Comparison of ENCODE assay signal across 21 mouse cellular contexts in genomic region chr3:67960133-67960532, GRCm38 (mm10).
DNase-seq lines count a peak whose midpoint lies in the region; ATAC-seq and TF ChIP-seq lines count a peak whose summit lies in the region.
"Had no signal": no experiment of that assay in that cellular context is flagged by ENCODE, and none has a peak within 500 bp of the region (broad histone marks: within the 10 kb centered on the region; RNA-seq: fewer than 3 reads in every experiment).

No protein-coding gene starts in this region.

- ATAC-seq in forebrain, embryonic 14.5 days: peak; percentile 57; the same call in 1 of the 2 replicates
- ATAC-seq in hindbrain, embryonic 14.5 days (ENCODE audit: low FRiP score): peak; percentile 37
- ATAC-seq in midbrain, embryonic 14.5 days (ENCODE audit: low FRiP score, low TSS enrichment): peak; percentile 83

- no peak for TF ChIP-seq CTCF in brain, embryonic 14.5 days (IDR thresholded peaks at IDR 0.05; ENCODE audit: borderline replicate concordance, extremely low read depth, insufficient read depth, insufficient read length)
- no peak for TF ChIP-seq CTCF in gastrocnemius, adult 2 months (IDR thresholded peaks at IDR 0.05)

- no peaks in the 10 kb centered on the region for H3K36me3 ChIP-seq in forebrain, embryonic 14.5 days (ENCODE audit: control insufficient read depth, insufficient read depth, low read length)
- H3K36me3 ChIP-seq in hindbrain, embryonic 14.5 days (replicated peaks; ENCODE audit: control insufficient read depth, insufficient read depth): no peaks in the 10 kb centered on the region
- no peaks in the 10 kb centered on the region for H3K36me3 ChIP-seq in midbrain, embryonic 14.5 days (ENCODE audit: control insufficient read depth, insufficient read depth, low read length)
- H3K36me3 ChIP-seq: heart, embryonic 13.5 days; limb, embryonic 13.5 days had no signal

- H3K4me3 ChIP-seq in forebrain, embryonic 14.5 days (ENCODE audit: low read depth, low read length): no peak overlapping the region
- no peak overlapping the region for H3K4me3 ChIP-seq in hindbrain, embryonic 14.5 days (replicated peaks; ENCODE audit: low read length)
- H3K4me3 ChIP-seq in midbrain, embryonic 14.5 days (replicated peaks; ENCODE audit: low read depth, low read length): no peak overlapping the region
- no peak overlapping the region for H3K4me3 ChIP-seq in gastrocnemius, adult 2 months
- H3K4me3 ChIP-seq: erythroblast, embryonic 14.5 days; heart, embryonic 13.5 days; limb, embryonic 13.5 days had no signal

- intact Hi-C loops in gastrocnemius, adult 2 months (cut with DNase I): no loop called here

- no peak overlapping the region for H3K4me2 ChIP-seq in forebrain, embryonic 14.5 days (ENCODE audit: low read length)
- no peak overlapping the region for H3K4me2 ChIP-seq in hindbrain, embryonic 14.5 days (replicated peaks)
- H3K4me2 ChIP-seq in midbrain, embryonic 14.5 days (ENCODE audit: low read length): peak overlapping the region; percentile 26
- H3K4me2 ChIP-seq: heart, embryonic 13.5 days; limb, embryonic 13.5 days had no signal

- DNase-seq in brain, embryonic 14.5 days (ENCODE audit: low read depth): peak; percentile 87
- peak; percentile 45 for DNase-seq in forebrain, embryonic 14.5 days (ENCODE audit: low spot score)
- no peak for DNase-seq in hindbrain, embryonic 14.5 days (ENCODE audit: low spot score)
- DNase-seq in midbrain, embryonic 14.5 days: peak; percentile 79
- no peak for DNase-seq in gastrocnemius, adult 2 months
- DNase-seq in lung, postnatal 10 days: no peak
- no peak for DNase-seq in layer of hippocampus, postnatal 25 days (ENCODE audit: extremely low spot score in 1 of 2, low spot score in 1 of 2)
- DNase-seq in T-cell, adult 2 months (ENCODE audit: low spot score): no peak
- DNase-seq: adrenal gland, postnatal 25 days; B cell, adult 2 months; cerebellum, adult 9-10 months; heart, adult 11 months; heart, postnatal 36 days; kidney, adult 11 months; thymus, postnatal 14 days had no signal

- TF ChIP-seq POLR2A in brain, embryonic 14.5 days (IDR thresholded peaks at IDR 0.05; ENCODE audit: borderline replicate concordance, extremely low read depth, insufficient read depth, insufficient read length, poor library complexity, severe bottlenecking): no peak

- no peak overlapping the region for H3K27ac ChIP-seq in forebrain, embryonic 14.5 days (ENCODE audit: low read depth, low read length)
- peak overlapping the region; percentile 35 for H3K27ac ChIP-seq in hindbrain, embryonic 14.5 days
- peak overlapping the region; percentile 56 for H3K27ac ChIP-seq in midbrain, embryonic 14.5 days (replicated peaks; ENCODE audit: low read depth, low read length)
- no peak overlapping the region for H3K27ac ChIP-seq in gastrocnemius, adult 2 months
- H3K27ac ChIP-seq: heart, embryonic 13.5 days; kidney, postnatal 0 days; limb, embryonic 13.5 days; liver, embryonic 14.5 days; stomach, postnatal 0 days had no signal

- H3K27me3 ChIP-seq in forebrain, embryonic 14.5 days (replicated peaks; ENCODE audit: control insufficient read depth, insufficient read depth, low read length): no peaks in the 10 kb centered on the region
- no peaks in the 10 kb centered on the region for H3K27me3 ChIP-seq in hindbrain, embryonic 14.5 days (ENCODE audit: control insufficient read depth, insufficient read depth, low read length)
- H3K27me3 ChIP-seq in midbrain, embryonic 14.5 days (ENCODE audit: control insufficient read depth, insufficient read depth, low read length): no peaks in the 10 kb centered on the region
- H3K27me3 ChIP-seq: heart, embryonic 13.5 days had no signal

- 2% methylated on average over 3 of the region's 3 CpGs for WGBS in forebrain, embryonic 14.5 days
- 16% methylated on average over 3 of the region's 3 CpGs for WGBS in hindbrain, embryonic 14.5 days
- 3% methylated on average over 3 of the region's 3 CpGs for WGBS in midbrain, embryonic 14.5 days

- H3K9me3 ChIP-seq in forebrain, embryonic 14.5 days (replicated peaks; ENCODE audit: control insufficient read depth, low read length): no peaks in the 10 kb centered on the region
- no peaks in the 10 kb centered on the region for H3K9me3 ChIP-seq in hindbrain, embryonic 14.5 days (ENCODE audit: control insufficient read depth, low read length)
- no peaks in the 10 kb centered on the region for H3K9me3 ChIP-seq in midbrain, embryonic 14.5 days (ENCODE audit: control insufficient read depth, low read length)
- H3K9me3 ChIP-seq: heart, embryonic 13.5 days; limb, embryonic 13.5 days had no signal

- H3K9ac ChIP-seq in forebrain, embryonic 14.5 days (ENCODE audit: low read length): no peak overlapping the region
- no peak overlapping the region for H3K9ac ChIP-seq in hindbrain, embryonic 14.5 days
- H3K9ac ChIP-seq in midbrain, embryonic 14.5 days (replicated peaks; ENCODE audit: low read length): no peak overlapping the region
- H3K9ac ChIP-seq: heart, embryonic 13.5 days; limb, embryonic 13.5 days; liver, embryonic 14.5 days had no signal

- 0 out of 2 replicates have a peak, but pooled peaks cover 2% of the 10 kb centered on the region for H3K4me1 ChIP-seq in forebrain, embryonic 14.5 days (ENCODE audit: control insufficient read depth, insufficient read depth, low read length)
- H3K4me1 ChIP-seq in hindbrain, embryonic 14.5 days (replicated peaks; ENCODE audit: control insufficient read depth, insufficient read depth, low read length): peaks cover 8% of the 10 kb centered on the region; the same call in 1 of the 2 replicates
- H3K4me1 ChIP-seq in midbrain, embryonic 14.5 days (ENCODE audit: control insufficient read depth, insufficient read depth, low read length): peaks cover 20% of the 10 kb centered on the region; the same call in 1 of the 2 replicates
- H3K4me1 ChIP-seq: heart, embryonic 13.5 days had no signal

Comparison
In these comparisons a context has a peak if more than half of its experiments do, and no peak if none do; other contexts are left out.
1. DNase-seq: peak in brain, embryonic 14.5 days (single experiment), forebrain, embryonic 14.5 days (single experiment) and midbrain, embryonic 14.5 days (single experiment); none in hindbrain, embryonic 14.5 days (single experiment), gastrocnemius, adult 2 months (single experiment), lung, postnatal 10 days (single experiment), layer of hippocampus, postnatal 25 days (0 of 2) and T-cell, adult 2 months (single experiment).
2. H3K27ac ChIP-seq: peak in hindbrain, embryonic 14.5 days (single experiment) and midbrain, embryonic 14.5 days (single experiment); none in forebrain, embryonic 14.5 days (single experiment) and gastrocnemius, adult 2 months (single experiment).
3. Peak in every context shown above with its lines, with median percentiles within 50 percentile points of each other: ATAC-seq.